Mouse (Mus musculus) erythroblast, embryonic 14.5 days (primary cell): ENCODE measurements around the gene Gm156. TPM values are rescaled to one million over a fixed set of nuclear protein-coding genes. Genes with fewer than 3 reads are reported as not detected.

Experiments used
- H3K27me3 ChIP-seq: 2 replicates; pipeline ENCODE4 v1.6.1; 2012; ENCODE audit warnings: inconsistent platforms; ENCODE audit not compliant: control insufficient read depth
- H3K36me3 ChIP-seq: 2 replicates; pipeline ENCODE4 v1.6.1; 2012; ENCODE audit warnings: mild to moderate bottlenecking, inconsistent platforms; ENCODE audit not compliant: control insufficient read depth
- H3K4me1 ChIP-seq: 2 replicates; pipeline ENCODE4 v1.6.1; 2012; ENCODE audit warnings: inconsistent platforms; ENCODE audit not compliant: control insufficient read depth
- H3K4me3 ChIP-seq: replicated peaks from 2 replicates; pipeline ENCODE3; 2012; ENCODE audit warnings: moderate library complexity, mild to moderate bottlenecking, inconsistent platforms
- H3K9me3 ChIP-seq: 2 replicates; pipeline ENCODE4 v1.6.1; 2012; ENCODE audit warnings: low read length, inconsistent platforms, mixed read lengths; ENCODE audit not compliant: control insufficient read depth
- GATA1 ChIP-seq: IDR thresholded peaks from 2 replicates; pipeline ENCODE4 v1.6.1; 2012; ENCODE audit warnings: low read length, inconsistent platforms, mixed read lengths
- TAL1 ChIP-seq: IDR thresholded peaks from 3 replicates; pipeline ENCODE4 v1.6.1; 2012; ENCODE audit warnings: low read length, inconsistent platforms, mixed read lengths
- polyA plus RNA-seq: library from polyadenylated mRNA; stranded (reverse); fragments of >175 nt; gene quantifications from 2 replicates; pipeline ENCODE4 v1.2.3, GENCODE M21; 2012

The Gm156 gene
- polyA plus RNA-seq, 1 experiment = not detected

- H3K9me3 ChIP-seq = no peaks in the 10 kb centered on the region
- H3K36me3 ChIP-seq = no peaks in the 10 kb centered on the region
- no peaks in the 10 kb centered on the region for H3K4me1 ChIP-seq
- H3K4me3 ChIP-seq = no peak overlapping the region
- H3K27me3 ChIP-seq = no peaks in the 10 kb centered on the region
- no peak for TF ChIP-seq GATA1
- no peak for TF ChIP-seq TAL1
These were observed 56.8 kb downstream of the Gm156 start for GRCm38 (mm10) chr6:129727237-129727636.

GRCm38 (mm10) chr6:129721390-129721789, 62.7 kb downstream of the Gm156 start:
- no peak overlapping the region for H3K4me3 ChIP-seq
- TF ChIP-seq TAL1 (no peak), GATA1 (no peak)
- H3K4me1 ChIP-seq = no peaks in the 10 kb centered on the region
- H3K36me3 ChIP-seq = no peaks in the 10 kb centered on the region
- peaks cover 3% of the 10 kb centered on the region; the same call in 1 of the 2 replicates for H3K9me3 ChIP-seq
- no peaks in the 10 kb centered on the region for H3K27me3 ChIP-seq

GRCm38 (mm10) chr6:129720487-129720886, 63.6 kb downstream of the Gm156 start:
- Histone ChIP-seq H3K9me3 (peaks cover 3% of the 10 kb centered on the region; the same call in 1 of the 2 replicates), H3K4me3 (no peak overlapping the region), H3K4me1 (no peaks in the 10 kb centered on the region), H3K36me3 (no peaks in the 10 kb centered on the region), H3K27me3 (no peaks in the 10 kb centered on the region)
- no peak for TF ChIP-seq GATA1

- peaks cover 3% of the 10 kb centered on the region; the same call in 1 of the 2 replicates for H3K9me3 ChIP-seq
- H3K36me3 ChIP-seq = no peaks in the 10 kb centered on the region
- no peaks in the 10 kb centered on the region for H3K4me1 ChIP-seq
- H3K4me3 ChIP-seq = no peak within 1 kb of the TSS
- no peaks in the 10 kb centered on the region for H3K27me3 ChIP-seq
- TF ChIP-seq TAL1 (no peak), GATA1 (no peak)
These were observed 67.0 kb downstream of the Gm156 start, which contains the start of gene Klri1 for GRCm38 (mm10) chr6:129717032-129717431. Klri1 (minus strand) TSS chr6:129717132.

Other genes starting within 250 kb of the Gm156 start
- not detected in 2 replicates for gene Klre1, start 206.4 kb downstream of the Gm156 start, polyA plus RNA-seq
- gene Klrd1, start 192.5 kb downstream of the Gm156 start, polyA plus RNA-seq = not detected in 2 replicates
- gene Klrk1, start 160.4 kb downstream of the Gm156 start, polyA plus RNA-seq = not detected in 2 replicates
- gene Klrc3, start 140.9 kb downstream of the Gm156 start, polyA plus RNA-seq = not detected in 2 replicates
- gene Klrc2, start 123.6 kb downstream of the Gm156 start, polyA plus RNA-seq = not detected in 2 replicates
- gene Klrc1, start 105.3 kb downstream of the Gm156 start, polyA plus RNA-seq = not detected in 2 replicates
- not detected in 2 replicates for gene Klri1, start 67.1 kb downstream of the Gm156 start, polyA plus RNA-seq
- not detected in 2 replicates for gene Klri2, start 43.8 kb downstream of the Gm156 start, polyA plus RNA-seq
- gene Gm17631, start 78.4 kb upstream of the Gm156 start, polyA plus RNA-seq = not detected in 2 replicates
- gene Klra17, start 92.4 kb upstream of the Gm156 start, polyA plus RNA-seq = not detected in 2 replicates
- not detected in 2 replicates for gene Klra5, start 133.4 kb upstream of the Gm156 start, polyA plus RNA-seq
- not detected in 2 replicates for gene Klra6, start 242.7 kb upstream of the Gm156 start, polyA plus RNA-seq